Mouse (Mus musculus) megakaryocyte, embryonic 14.5 days (primary cell): ENCODE data around the gene Mmp23. TPM values are rescaled to one million over a fixed set of nuclear protein-coding genes. Genes with fewer than 3 reads are reported as not detected.
"Not testable (repeated sequence)": the region's sequence is repeated elsewhere in the genome, so short reads cannot be mapped to it uniquely, and the experiment has no call there.

Experiments used
- H3K27me3 ChIP-seq: replicated peaks from 2 replicates; pipeline ENCODE3; 2012; ENCODE audit warnings: inconsistent platforms
- H3K36me3 ChIP-seq: replicated peaks from 2 replicates; pipeline ENCODE3; 2012; ENCODE audit warnings: low read length, inconsistent platforms, mixed read lengths
- H3K4me1 ChIP-seq: 2 replicates; pipeline ENCODE4 v1.6.1; 2012; ENCODE audit warnings: inconsistent platforms
- H3K4me3 ChIP-seq: replicated peaks from 2 replicates; pipeline ENCODE3; 2012; ENCODE audit warnings: moderate library complexity, mild to moderate bottlenecking, inconsistent platforms
- H3K9me3 ChIP-seq: 2 replicates; pipeline ENCODE4 v1.6.1; 2012; ENCODE audit warnings: inconsistent platforms
- FLI1 ChIP-seq: IDR thresholded peaks from 2 replicates; pipeline ENCODE4 v1.6.1; 2012; ENCODE audit warnings: low read length, inconsistent platforms, mixed read lengths
- GATA1 ChIP-seq: IDR thresholded peaks from 3 replicates; pipeline ENCODE4 v1.6.1; 2012; ENCODE audit warnings: mixed read lengths, low read length, inconsistent platforms, borderline replicate concordance
- polyA plus RNA-seq: library from polyadenylated mRNA; stranded (reverse); fragments of >175 nt; gene quantifications from 2 replicates; pipeline ENCODE4 v1.2.3, GENCODE M21; 2012; ENCODE audit warnings: low replicate concordance; ENCODE audit not compliant: insufficient read depth

Mmp23 gene
- polyA plus RNA-seq, 1 experiment, result not detected

DNA sequence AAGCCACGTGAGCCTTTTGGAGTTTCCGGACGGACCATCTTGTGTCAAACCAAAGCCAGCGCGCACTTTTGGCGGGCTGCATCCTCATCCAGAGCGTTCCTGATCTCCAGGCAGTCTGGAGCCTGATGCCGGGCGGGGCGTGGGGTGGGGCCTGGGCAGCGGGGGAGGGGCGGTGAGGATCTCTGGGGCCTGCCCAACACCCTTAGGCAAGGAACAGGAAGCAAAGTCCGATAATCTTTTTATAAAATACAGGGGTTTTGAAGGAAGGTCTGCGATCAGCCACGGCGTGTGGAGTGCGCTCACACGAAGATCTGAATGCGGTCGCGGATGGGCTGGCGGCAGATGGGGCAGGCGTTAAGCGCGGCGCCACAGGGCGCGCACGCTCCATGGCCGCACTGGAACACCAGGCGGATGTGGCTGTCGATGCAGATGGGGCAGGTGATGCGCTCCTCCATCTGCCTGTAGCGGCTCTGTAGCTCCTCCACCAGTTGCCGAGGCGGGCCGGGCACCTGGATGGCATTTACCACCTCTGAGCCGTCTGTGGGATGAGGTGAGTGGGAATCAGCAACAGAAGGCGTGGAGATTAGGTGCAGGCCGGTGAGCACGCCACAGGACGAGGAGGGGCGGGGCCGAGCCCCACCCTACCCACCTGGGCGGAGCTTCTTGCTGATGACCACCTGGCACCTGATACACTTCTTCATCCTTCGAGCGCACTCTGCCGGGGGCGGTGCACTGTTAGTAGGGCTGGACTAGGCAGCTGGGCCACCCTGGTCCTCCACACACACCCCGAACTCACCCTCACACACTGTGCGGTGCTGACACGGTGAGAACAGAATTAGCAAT lies 1.5 kb upstream of the Mmp23 start:
- H3K4me1 ChIP-seq, result peaks cover 86% of the 10 kb centered on the region
- peaks cover 28% of the 10 kb centered on the region for H3K27me3 ChIP-seq
- H3K4me3 ChIP-seq, result peak overlapping the region; percentile 89
- peaks cover 88% of the 10 kb centered on the region for H3K36me3 ChIP-seq
- H3K9me3 ChIP-seq, result 0 out of 2 replicates have a peak, but pooled peaks cover 6% of the 10 kb centered on the region
- TF ChIP-seq FLI1 (no peak), GATA1 (no peak)

GRCm38 (mm10) chr4:155654183-155654455 lies 935 bp upstream of the Mmp23 start:
- 0 out of 2 replicates have a peak, but pooled peaks cover 6% of the 10 kb centered on the region for H3K9me3 ChIP-seq
- H3K27me3 ChIP-seq, result peaks cover 28% of the 10 kb centered on the region
- TF ChIP-seq GATA1 (no peak), FLI1 (no peak)
- peaks cover 88% of the 10 kb centered on the region for H3K36me3 ChIP-seq
- H3K4me1 ChIP-seq, result peaks cover 81% of the 10 kb centered on the region
- peak overlapping the region; percentile 89 for H3K4me3 ChIP-seq

DNA sequence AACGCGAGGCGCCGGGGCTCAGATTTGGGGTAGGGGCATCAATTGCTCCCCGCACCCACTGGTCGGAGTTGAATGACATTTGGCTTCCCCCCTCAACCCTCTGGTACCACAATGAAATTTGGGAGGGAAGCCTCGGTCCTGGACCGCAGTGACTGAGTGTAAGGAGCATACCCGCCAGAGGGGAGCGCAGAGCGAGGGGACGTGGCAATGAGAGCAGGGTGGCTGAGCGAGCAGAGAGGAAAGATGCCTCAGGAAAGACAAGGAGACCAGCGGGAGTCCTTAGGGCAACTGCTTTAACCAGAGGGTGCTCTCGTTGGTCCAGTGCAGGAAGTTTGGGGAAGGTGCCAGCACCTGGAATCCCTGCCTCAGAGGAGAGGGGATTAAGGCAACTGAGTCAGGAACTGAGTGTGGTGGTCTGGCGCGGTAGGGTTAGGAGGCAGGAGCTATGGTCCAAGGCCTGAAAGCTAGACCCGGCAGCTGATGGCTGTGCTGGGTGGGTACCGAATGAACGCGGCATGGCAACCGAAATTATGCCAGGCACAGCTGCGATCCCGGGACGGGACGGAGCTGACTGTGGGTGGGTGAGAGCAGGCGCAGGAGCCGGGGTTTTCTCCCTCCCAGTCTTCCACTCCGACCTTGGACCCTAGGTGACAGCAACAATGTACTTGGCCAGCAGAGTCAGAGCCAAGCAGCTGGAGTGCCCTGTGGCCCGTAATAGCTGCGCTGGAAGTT lies 433 bp upstream of the Mmp23 start:
- 0 out of 2 replicates have a peak, but pooled peaks cover 6% of the 10 kb centered on the region for H3K9me3 ChIP-seq
- H3K4me1 ChIP-seq, result peaks cover 78% of the 10 kb centered on the region
- TF ChIP-seq FLI1, result no peak
- H3K27me3 ChIP-seq, result peaks cover 28% of the 10 kb centered on the region
- H3K36me3 ChIP-seq, result peaks cover 88% of the 10 kb centered on the region
- H3K4me3 ChIP-seq, result peak overlapping the region; percentile 89

DNA sequence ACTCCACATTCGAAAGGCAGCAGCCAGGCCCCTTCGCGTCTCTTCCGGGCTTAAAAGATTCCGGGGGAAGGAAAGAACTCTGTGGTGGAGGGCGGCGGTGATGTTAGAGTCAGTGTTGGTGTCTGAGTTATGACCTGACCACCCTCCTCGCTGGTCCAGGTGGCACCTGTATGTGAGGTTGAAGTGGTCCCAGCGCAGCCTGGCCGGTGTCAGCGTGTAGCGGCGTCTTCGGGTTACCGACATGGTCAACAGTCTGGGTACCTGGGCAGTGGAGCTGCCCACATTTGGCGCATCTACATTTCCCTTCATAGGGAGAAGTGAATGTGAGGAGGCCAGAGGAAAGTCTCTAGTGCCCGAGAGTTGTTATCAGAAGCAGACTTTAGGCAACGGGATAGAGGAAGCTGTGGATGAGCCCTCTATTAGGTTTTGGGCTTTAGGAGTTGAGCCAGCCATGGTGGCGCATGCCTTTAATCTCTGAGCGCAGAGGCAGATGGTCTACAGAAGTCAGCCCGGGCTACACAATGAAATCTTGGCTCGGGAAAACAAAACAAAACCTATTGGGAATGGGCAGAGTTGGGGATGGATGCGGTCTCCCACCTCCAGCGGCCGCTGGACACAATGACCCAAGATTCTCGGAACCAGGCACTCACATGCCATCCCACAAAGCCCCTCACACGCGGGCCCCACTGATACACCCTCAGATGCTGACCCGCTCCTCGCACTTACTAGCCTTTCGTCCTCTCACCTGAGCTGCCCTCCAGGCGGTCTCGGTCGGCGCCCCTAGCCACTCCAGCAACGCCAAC lies 700 bp downstream of the Mmp23 start:
- H3K9me3 ChIP-seq, result 0 out of 2 replicates have a peak, but pooled peaks cover 6% of the 10 kb centered on the region
- H3K27me3 ChIP-seq, result peaks cover 28% of the 10 kb centered on the region
- no peak for TF ChIP-seq GATA1
- no peak for TF ChIP-seq FLI1
- peaks cover 88% of the 10 kb centered on the region for H3K36me3 ChIP-seq
- H3K4me1 ChIP-seq, result peaks cover 68% of the 10 kb centered on the region
- H3K4me3 ChIP-seq, result peak overlapping the region; percentile 89

DNA sequence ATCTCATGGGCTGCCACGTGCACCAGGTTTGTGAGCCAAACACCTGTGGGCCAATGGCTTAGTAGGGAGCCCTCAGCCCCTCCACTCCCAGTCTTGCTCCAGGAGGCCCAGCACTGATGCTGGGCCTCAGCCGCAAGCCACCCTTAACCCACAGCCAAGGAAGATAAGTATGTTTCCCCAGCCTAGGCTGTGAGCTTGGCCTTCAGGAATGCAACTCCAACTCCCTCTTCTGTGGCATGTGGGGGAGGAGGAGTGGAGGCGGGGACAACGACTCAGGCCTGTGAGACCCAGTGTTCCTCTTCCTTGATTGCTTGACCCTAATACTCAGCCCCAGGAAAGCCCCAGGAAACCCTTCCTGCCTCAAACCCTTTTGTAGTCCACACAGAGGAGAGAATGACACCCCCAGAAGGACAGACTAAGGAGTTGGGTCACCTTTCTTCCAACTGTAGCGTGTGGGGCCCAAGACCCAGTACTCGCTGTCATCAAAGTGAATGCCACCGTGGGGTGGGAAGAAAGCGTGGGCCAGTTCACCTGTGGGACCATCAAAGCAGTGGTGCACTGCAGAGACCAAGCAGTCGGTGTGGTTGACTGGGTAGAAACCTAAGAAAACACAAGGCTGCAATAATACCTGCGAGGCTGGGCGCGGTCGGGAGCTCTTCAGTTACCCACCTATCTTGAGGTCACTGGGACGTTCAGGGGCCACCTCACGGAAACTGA lies 1.5 kb downstream of the Mmp23 start:
- Histone ChIP-seq H3K4me3 (peak overlapping the region; percentile 67), H3K27me3 (peaks cover 28% of the 10 kb centered on the region), H3K4me1 (peaks cover 63% of the 10 kb centered on the region), H3K36me3 (peaks cover 86% of the 10 kb centered on the region), H3K9me3 (0 out of 2 replicates have a peak, but pooled peaks cover 6% of the 10 kb centered on the region)
- TF ChIP-seq GATA1 (no peak), FLI1 (no peak)

- Histone ChIP-seq H3K4me1 (peaks cover 39% of the 10 kb centered on the region), H3K27me3 (peaks cover 22% of the 10 kb centered on the region), H3K4me3 (no peak overlapping the region), H3K9me3 (0 out of 2 replicates have a peak, but pooled peaks cover 6% of the 10 kb centered on the region), H3K36me3 (peaks cover 80% of the 10 kb centered on the region)
- no peak for TF ChIP-seq FLI1
- TF ChIP-seq GATA1, result no peak
Observed at GRCm38 (mm10) chr4:155649355-155649754, 3.8 kb downstream of the Mmp23 start.

DNA sequence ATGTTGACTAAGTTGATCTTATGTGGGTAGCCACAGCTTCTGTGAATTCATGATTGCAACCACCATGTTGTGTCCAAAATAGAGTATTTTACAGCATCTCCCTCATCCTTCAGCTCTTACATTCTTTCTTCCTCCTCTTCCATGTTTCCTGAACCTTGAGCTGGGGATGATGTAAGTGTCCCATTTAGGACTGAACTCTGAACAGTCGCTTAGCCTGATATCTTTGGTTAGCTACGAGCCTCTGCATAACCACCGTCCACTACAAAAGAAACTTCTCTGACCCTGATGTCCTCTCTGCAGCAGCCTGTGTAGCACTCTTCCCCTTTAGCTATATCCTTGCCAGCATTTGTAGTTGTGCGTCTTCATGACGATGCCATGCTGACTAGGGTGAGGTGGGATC lies 7.5 kb downstream of the Mmp23 start:
- no peaks in the 10 kb centered on the region for H3K9me3 ChIP-seq
- H3K36me3 ChIP-seq, result peaks cover 89% of the 10 kb centered on the region
- TF ChIP-seq GATA1 (no peak), FLI1 (no peak)
- H3K27me3 ChIP-seq, result no peaks in the 10 kb centered on the region
- peaks cover 3% of the 10 kb centered on the region for H3K4me1 ChIP-seq
- H3K4me3 ChIP-seq, result no peak overlapping the region

DNA sequence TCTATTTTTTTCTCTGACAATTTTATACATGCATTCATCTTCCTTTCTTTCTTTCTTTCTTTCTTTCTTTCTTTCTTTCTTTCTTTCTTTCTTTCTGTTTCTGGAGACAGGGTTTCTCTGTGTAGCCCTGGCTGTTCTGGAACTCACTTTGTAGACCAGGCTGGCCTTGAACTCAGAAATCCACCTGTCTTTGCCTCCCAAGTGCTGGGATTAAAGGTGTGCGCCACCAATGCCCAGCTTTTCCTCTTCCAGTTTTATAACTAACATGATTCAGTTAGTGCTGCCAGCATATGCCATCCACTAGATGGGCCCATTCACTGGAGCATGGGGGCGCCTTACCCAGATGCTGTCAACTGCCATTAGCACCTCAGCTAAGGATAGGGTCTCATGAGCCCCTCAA lies 7.9 kb downstream of the Mmp23 start, which contains the start of gene Gm10563:
Gene Gm10563, minus strand, starts transcription at position 101 of the 400 bp plus-strand sequence.
- not testable (repeated sequence) for H3K27me3 ChIP-seq

DNA sequence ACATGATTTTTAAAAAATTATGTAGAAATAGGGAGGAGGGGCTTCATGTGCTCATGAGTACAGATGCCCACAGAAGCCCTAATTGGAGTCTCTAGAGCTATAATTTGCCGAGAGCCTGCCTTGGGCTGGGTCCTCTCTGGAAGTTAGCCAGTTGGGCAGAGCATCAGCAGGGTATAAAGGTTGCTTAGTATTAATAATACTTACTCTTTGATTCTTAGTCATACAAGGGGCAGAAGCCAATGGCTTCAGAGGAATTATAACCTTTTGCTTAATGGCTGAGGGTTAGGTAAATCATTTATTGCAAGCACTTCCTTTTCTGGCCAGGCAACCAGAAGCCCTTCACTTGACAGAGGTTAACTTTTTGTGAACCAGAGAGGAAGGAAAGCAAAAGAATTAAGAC lies 9.7 kb downstream of the Mmp23 start:
- H3K27me3 ChIP-seq, result no peaks in the 10 kb centered on the region
- TF ChIP-seq FLI1 (no peak), GATA1 (no peak)
- no peaks in the 10 kb centered on the region for H3K9me3 ChIP-seq
- no peak overlapping the region for H3K4me3 ChIP-seq
- H3K36me3 ChIP-seq, result peaks cover 87% of the 10 kb centered on the region
- no peaks in the 10 kb centered on the region for H3K4me1 ChIP-seq

More for the DNA sequence above, 7.9 kb downstream of the Mmp23 start, which contains the start of gene Gm10563:
- H3K4me3 ChIP-seq, H3K4me1 ChIP-seq, H3K9me3 ChIP-seq: not testable (repeated sequence)
- peaks cover 89% of the 10 kb centered on the region for H3K36me3 ChIP-seq
